Comparison of ENCODE assay signal across 9 mouse cellular contexts in the genomic region with DNA sequence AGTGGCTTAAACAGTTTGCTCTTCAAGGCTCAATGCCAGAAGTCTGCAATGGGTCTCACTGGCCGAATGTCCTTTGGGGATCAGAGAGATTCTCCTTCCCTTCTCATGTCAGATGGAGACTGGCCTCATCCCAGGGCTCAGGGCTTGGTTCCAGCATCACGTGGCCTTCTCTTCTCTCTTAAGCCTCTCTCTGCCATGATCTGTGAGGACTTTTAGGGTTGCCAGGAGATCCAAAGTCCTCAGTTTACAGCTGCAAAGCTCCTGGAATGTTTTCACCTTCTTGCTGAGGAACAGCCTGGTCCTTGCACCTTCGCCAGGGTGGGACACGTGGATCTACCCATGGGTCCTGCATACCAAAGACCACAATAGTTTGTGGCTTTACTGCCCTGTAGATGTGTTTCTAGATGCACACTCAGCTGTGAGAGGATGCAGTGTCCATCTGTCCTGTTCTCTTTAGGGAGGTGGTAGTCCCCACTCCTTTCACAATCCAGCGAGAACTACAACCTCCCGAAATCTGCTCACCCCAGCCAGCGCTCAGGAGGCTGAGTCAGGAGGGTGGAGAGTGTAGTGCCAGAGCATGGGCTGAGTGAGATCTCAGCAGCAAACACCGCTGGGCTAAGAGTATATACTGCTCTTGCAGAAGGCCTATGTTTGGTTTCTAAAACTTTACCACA. TPM values are rescaled to one million over a fixed set of nuclear protein-coding genes. Genes with fewer than 3 reads are reported as not detected.
DNase-seq lines count a peak whose midpoint lies in the region; ATAC-seq and TF ChIP-seq lines count a peak whose summit lies in the region.
"Had no signal": no experiment of that assay in that cellular context is flagged by ENCODE, and none has a peak within 500 bp of the region (broad histone marks: within the 10 kb centered on the region; RNA-seq: fewer than 3 reads in every experiment).

No protein-coding gene starts in this region.

- no peak overlapping the region for H3K27ac ChIP-seq in liver, embryonic 11.5 days (ENCODE audit: low read depth, low read length)
- H3K27ac ChIP-seq in forebrain, postnatal 0 days (ENCODE audit: low read depth, low read length) = 0 out of 2 replicates have a peak overlapping the region, but pooled peaks have one; percentile 9
- H3K27ac ChIP-seq in hindbrain, embryonic 13.5 days = peak overlapping the region; percentile 96

- H3K27me3 ChIP-seq in liver, embryonic 11.5 days (replicated peaks; ENCODE audit: control insufficient read depth, insufficient read depth, low read length) = no peaks in the 10 kb centered on the region
- no peaks in the 10 kb centered on the region for H3K27me3 ChIP-seq in forebrain, postnatal 0 days (ENCODE audit: insufficient read depth, low read length)
- H3K27me3 ChIP-seq in hindbrain, embryonic 13.5 days = no peaks in the 10 kb centered on the region

- peaks cover 4% of the 10 kb centered on the region; the same call in 1 of the 2 replicates for H3K9me3 ChIP-seq in liver, embryonic 11.5 days (ENCODE audit: control insufficient read depth, low read length)
- no peaks in the 10 kb centered on the region for H3K9me3 ChIP-seq in forebrain, postnatal 0 days (ENCODE audit: low read length)
- no peaks in the 10 kb centered on the region for H3K9me3 ChIP-seq in hindbrain, embryonic 13.5 days

- peaks cover 5% of the 10 kb centered on the region; the same call in 1 of the 2 replicates for H3K36me3 ChIP-seq in liver, embryonic 11.5 days (ENCODE audit: control insufficient read depth, insufficient read depth, low read length)
- no peaks in the 10 kb centered on the region for H3K36me3 ChIP-seq in forebrain, postnatal 0 days (ENCODE audit: insufficient read depth)
- 0 out of 2 replicates have a peak, but pooled peaks cover 11% of the 10 kb centered on the region for H3K36me3 ChIP-seq in hindbrain, embryonic 13.5 days

- ATAC-seq in liver, embryonic 11.5 days (replicated peaks; ENCODE audit: low FRiP score) = no peak
- ATAC-seq in forebrain, postnatal 0 days = 0 out of 2 replicates have a peak, but pooled peaks have one; percentile 3
- ATAC-seq in hindbrain, embryonic 13.5 days (ENCODE audit: low FRiP score) = no peak

- peaks cover 26% of the 10 kb centered on the region for H3K4me1 ChIP-seq in liver, embryonic 11.5 days (replicated peaks; ENCODE audit: control insufficient read depth, insufficient read depth, low read length)
- peaks cover 31% of the 10 kb centered on the region for H3K4me1 ChIP-seq in forebrain, postnatal 0 days (ENCODE audit: insufficient read depth)
- peaks cover 48% of the 10 kb centered on the region for H3K4me1 ChIP-seq in hindbrain, embryonic 13.5 days (replicated peaks)

- DNase-seq in liver, embryonic 11.5 days (ENCODE audit: low spot score) = no peak
- DNase-seq in liver = no peak
- DNase-seq in forebrain, postnatal 0 days = peak; percentile 60
- peak; percentile 36 for DNase-seq in lung, postnatal 14 days
- DNase-seq in urinary bladder, postnatal 4 days (ENCODE audit: low spot score in 2 of 2) = no peak
- DNase-seq in thymus, postnatal 10 days (ENCODE audit: low spot score in 2 of 2) = no peak
- no peak for DNase-seq in B cell, adult 2 months

- no peak overlapping the region for H3K9ac ChIP-seq in liver, embryonic 11.5 days (ENCODE audit: low read depth, low read length)
- no peak overlapping the region for H3K9ac ChIP-seq in forebrain, postnatal 0 days
- H3K9ac ChIP-seq in hindbrain, embryonic 13.5 days = peak overlapping the region; percentile 99

- TF ChIP-seq CTCF in forebrain, postnatal 0 days (IDR thresholded peaks at IDR 0.05; ENCODE audit: low read depth) = no peak

- peak overlapping the region; percentile 93; the same call in 1 of the 2 replicates for H3K4me2 ChIP-seq in liver, embryonic 11.5 days
- H3K4me2 ChIP-seq in forebrain, postnatal 0 days (ENCODE audit: low read depth) = peak overlapping the region; percentile 87
- H3K4me2 ChIP-seq in hindbrain, embryonic 13.5 days = peak overlapping the region; percentile 82

- WGBS in liver, embryonic 11.5 days = 91% methylated on average over 8 of the region's 8 CpGs
- WGBS in forebrain, postnatal 0 days = 78% methylated on average over 8 of the region's 8 CpGs
- WGBS in hindbrain, embryonic 13.5 days = 92% methylated on average over 8 of the region's 8 CpGs

- H3K4me3 ChIP-seq in liver, embryonic 11.5 days (ENCODE audit: low read depth, low read length) = no peak overlapping the region
- H3K4me3 ChIP-seq in forebrain, postnatal 0 days (ENCODE audit: low read depth, low read length) = no peak overlapping the region
- H3K4me3 ChIP-seq in hindbrain, embryonic 13.5 days = peak overlapping the region; percentile 82

RNA-seq across cellular contexts. Expression of gene Rgs12, which starts 2.1 kb away (rescaled TPM):
- 38.8 and 39.3 TPM in 2 replicates for polyA plus RNA-seq in liver, embryonic 11.5 days (2014; fragmentation: Nextera tagmentation; extraction: Ambion mirVana)
- total RNA-seq in forebrain, postnatal 0 days (2014; rRNA removed) = 60.0 and 73.8 TPM in 2 replicates
- 32.3 and 34.5 TPM in 2 replicates for polyA plus RNA-seq in forebrain, postnatal 0 days (2015; fragmentation: Nextera tagmentation; extraction: Ambion mirVana)
- polyA plus RNA-seq in hindbrain, embryonic 13.5 days (2015; fragmentation: Nextera tagmentation; extraction: Ambion mirVana) = 54.9 and 59.1 TPM in 2 replicates

RNA-seq across cellular contexts. Expression of gene Msantd1, which starts 43.5 kb away (rescaled TPM):
- 0.48 and 0.95 TPM in 2 replicates for polyA plus RNA-seq in liver, embryonic 11.5 days (2014; fragmentation: Nextera tagmentation; extraction: Ambion mirVana)
- 14.5 and 27.3 TPM in 2 replicates for total RNA-seq in forebrain, postnatal 0 days (2014; rRNA removed)
- 13.0 and 14.8 TPM in 2 replicates for polyA plus RNA-seq in forebrain, postnatal 0 days (2015; fragmentation: Nextera tagmentation; extraction: Ambion mirVana)
- polyA plus RNA-seq in hindbrain, embryonic 13.5 days (2015; fragmentation: Nextera tagmentation; extraction: Ambion mirVana) = 2.5 and 2.6 TPM in 2 replicates
- polyA plus RNA-seq: myocyte had no signal

Comparison
In these comparisons a context has a peak if more than half of its experiments do, and no peak if none do; other contexts are left out.
1. DNase-seq: peak in forebrain, postnatal 0 days (single experiment) and lung, postnatal 14 days (single experiment); none in liver, embryonic 11.5 days (single experiment), liver (single experiment), urinary bladder, postnatal 4 days (0 of 2), thymus, postnatal 10 days (0 of 2) and B cell, adult 2 months (0 of 2).
2. Peak in every context shown above with its lines, with median percentiles within 50 percentile points of each other: H3K4me2 ChIP-seq.